Mouse (Mus musculus) cortical plate, adult 2 months (tissue): ENCODE data around the gene Zmat5. TPM values are rescaled to one million over a fixed set of nuclear protein-coding genes. Genes with fewer than 3 reads are reported as not detected.

Source experiments
- H3K27ac ChIP-seq: fragments of 200-500 bp; 2 replicates; pipeline ENCODE4 v1.5.1; 2012; ENCODE audit warnings: low read length, control low read depth, inconsistent platforms; ENCODE audit not compliant: insufficient read depth
- H3K4me1 ChIP-seq: fragments of 200-500 bp; 2 replicates; pipeline ENCODE4 v1.6.1; 2011; ENCODE audit warnings: low read length; ENCODE audit not compliant: control insufficient read depth, insufficient read depth
- H3K4me3 ChIP-seq: fragments of 200-500 bp; 2 replicates; pipeline ENCODE4 v1.5.1; 2011; ENCODE audit warnings: mild to moderate bottlenecking, low read length, control low read depth; ENCODE audit not compliant: insufficient read depth
- CTCF ChIP-seq: fragments of 200-500 bp; IDR thresholded peaks from 2 replicates; pipeline ENCODE4 v1.5.1; 2011; ENCODE audit warnings: mild to moderate bottlenecking, control low read depth, low read length; ENCODE audit not compliant: insufficient read depth; ENCODE audit errors: extremely low read depth
- POLR2A ChIP-seq: fragments of 200-500 bp; IDR thresholded peaks from 2 replicates; pipeline ENCODE4 v1.6.1; 2011; ENCODE audit warnings: mild to moderate bottlenecking, low read length, control low read depth; ENCODE audit not compliant: insufficient read depth; ENCODE audit errors: extremely low read depth
- polyA plus RNA-seq: library from polyadenylated mRNA; depleted of rRNA; stranded (reverse); fragments of >200 nt; gene quantifications from 2 replicates; pipeline ENCODE4 v1.2.3, GENCODE M21; 2012

Gene Zmat5
- polyA plus RNA-seq, 1 experiment = 52.6 TPM

DNA sequence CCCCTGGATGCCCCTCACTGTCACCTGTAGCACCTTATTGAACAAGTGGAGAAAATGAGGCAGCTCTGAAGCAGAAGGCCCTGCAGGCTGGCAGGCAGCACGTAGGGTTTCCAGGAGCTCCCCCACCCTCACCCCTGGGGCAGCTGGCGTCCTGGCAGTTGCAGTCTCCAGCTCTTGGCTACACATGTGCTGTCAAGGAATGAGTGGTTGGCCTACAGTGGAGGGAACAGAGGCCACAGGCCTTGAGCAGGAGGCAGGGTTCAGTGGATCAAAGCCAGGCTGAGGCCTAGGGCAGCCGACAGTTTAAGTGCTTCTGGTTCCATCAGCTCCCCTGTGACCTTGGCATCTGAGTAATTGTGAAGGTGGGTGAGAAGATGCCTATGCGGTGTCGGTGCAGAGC, 26.4 kb downstream of the Zmat5 start:
- Histone ChIP-seq H3K4me1 (no peaks in the 10 kb centered on the region), H3K27ac (no peak overlapping the region), H3K4me3 (no peak overlapping the region)
- TF ChIP-seq CTCF (no peak), POLR2A (no peak)

- Histone ChIP-seq H3K27ac (no peak overlapping the region), H3K4me3 (no peak overlapping the region), H3K4me1 (no peaks in the 10 kb centered on the region)
- no peak for TF ChIP-seq POLR2A
- TF ChIP-seq CTCF = no peak
These were observed 27.3 kb downstream of the Zmat5 start for GRCm38 (mm10) chr11:4731781-4732180.

GRCm38 (mm10) chr11:4734179-4734578, 29.7 kb downstream of the Zmat5 start:
- Histone ChIP-seq H3K4me1 (no peaks in the 10 kb centered on the region), H3K4me3 (no peak overlapping the region), H3K27ac (no peak overlapping the region)
- TF ChIP-seq CTCF = 0 out of 2 replicates have a peak, but pooled peaks have one; percentile 19
- TF ChIP-seq POLR2A = no peak

GRCm38 (mm10) chr11:4736355-4736754, 31.9 kb downstream of the Zmat5 start:
- no peak overlapping the region for H3K27ac ChIP-seq
- no peak for TF ChIP-seq POLR2A
- TF ChIP-seq CTCF = no peak
- no peaks in the 10 kb centered on the region for H3K4me1 ChIP-seq
- no peak overlapping the region for H3K4me3 ChIP-seq

DNA sequence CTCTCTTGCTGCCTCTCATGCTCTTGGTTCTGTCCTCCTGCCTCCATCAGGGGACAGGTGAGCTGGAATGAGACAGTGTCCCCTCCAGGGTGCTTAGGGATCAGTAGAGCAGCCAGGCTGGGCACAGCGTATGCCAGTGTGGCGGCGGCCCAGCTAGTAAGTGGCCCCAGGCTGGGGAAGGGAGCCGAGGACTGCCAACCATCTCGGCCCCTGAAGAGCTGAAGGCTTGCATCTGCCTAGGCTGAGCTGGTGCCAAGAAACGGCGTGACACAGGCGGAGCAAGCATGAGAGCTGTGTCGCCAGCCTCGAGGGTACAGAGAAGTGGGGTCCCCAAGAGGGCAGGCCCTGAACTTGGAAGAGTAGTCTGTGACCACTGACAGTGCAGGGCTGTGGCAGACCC, 33.2 kb downstream of the Zmat5 start:
- no peak overlapping the region for H3K27ac ChIP-seq
- no peak for TF ChIP-seq CTCF
- no peak for TF ChIP-seq POLR2A

DNA sequence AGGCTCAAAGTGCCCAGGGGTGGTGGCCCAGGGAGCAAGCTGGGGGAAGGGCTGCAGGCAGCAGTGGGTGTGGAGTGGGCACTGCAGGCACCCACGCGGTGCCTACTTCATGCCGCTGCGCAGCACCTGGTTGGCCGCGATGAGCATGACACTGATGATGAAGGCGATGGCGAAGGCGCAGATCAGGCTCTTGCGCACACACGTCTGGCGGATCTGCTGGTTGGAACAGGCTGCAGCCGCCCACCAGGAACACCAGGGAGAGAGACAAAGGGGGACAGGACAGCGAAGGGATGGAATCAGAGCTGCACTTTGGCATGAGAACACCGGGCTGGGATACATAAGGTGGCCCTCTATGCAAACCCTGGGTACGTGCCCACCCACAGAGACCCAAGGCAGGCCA, 34.2 kb downstream of the Zmat5 start:
- Histone ChIP-seq H3K4me1 (no peaks in the 10 kb centered on the region), H3K27ac (no peak overlapping the region), H3K4me3 (no peak overlapping the region)
- TF ChIP-seq POLR2A (no peak), CTCF (no peak)

More for the DNA sequence above, 33.2 kb downstream of the Zmat5 start:
- Histone ChIP-seq H3K4me1 (no peaks in the 10 kb centered on the region), H3K4me3 (no peak overlapping the region)

DNA sequence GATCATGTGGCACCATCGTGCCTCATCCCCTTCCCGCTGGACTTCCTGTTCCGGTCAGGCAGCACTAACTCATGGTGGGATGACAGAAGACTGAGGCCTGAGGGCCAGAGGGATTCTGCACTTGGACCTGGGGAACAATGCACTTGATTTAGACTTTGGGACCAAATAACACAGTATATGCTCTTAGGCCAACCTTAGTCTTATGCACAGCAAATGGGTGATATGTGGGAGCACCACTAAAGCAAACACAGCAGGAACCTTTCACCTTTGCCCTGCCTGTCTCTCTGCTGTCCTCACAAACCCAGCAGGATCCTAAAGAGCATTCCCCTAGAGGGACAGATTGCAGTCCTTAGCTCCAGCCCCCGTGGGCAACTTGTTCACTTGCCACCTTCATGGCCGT, 36.3 kb downstream of the Zmat5 start:
- Histone ChIP-seq H3K27ac (no peak overlapping the region), H3K4me1 (no peaks in the 10 kb centered on the region), H3K4me3 (no peak overlapping the region)
- no peak for TF ChIP-seq POLR2A
- TF ChIP-seq CTCF = no peak

DNA sequence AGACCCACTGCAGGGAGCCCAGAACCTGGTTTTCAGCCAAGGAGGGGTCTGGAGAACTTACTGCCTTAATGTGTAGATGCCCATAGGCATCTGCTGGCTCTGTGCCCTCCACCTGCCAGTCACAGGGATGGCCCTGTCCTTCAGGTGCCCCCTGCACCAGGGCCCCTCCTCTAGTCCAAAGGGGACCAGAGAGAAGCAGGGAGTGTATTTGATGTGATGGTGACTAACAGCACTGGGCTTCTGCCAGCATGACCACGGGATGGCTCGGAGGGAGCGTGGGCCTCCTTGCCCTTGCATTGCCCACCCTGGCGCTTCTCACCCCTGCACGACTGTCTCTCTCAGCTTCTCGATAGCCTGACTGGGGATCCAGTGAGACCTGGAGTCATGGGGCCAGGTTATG, 40.2 kb downstream of the Zmat5 start:
- Histone ChIP-seq H3K4me3 (no peak overlapping the region; the same call in 1 of the 2 replicates), H3K4me1 (no peaks in the 10 kb centered on the region), H3K27ac (no peak overlapping the region)
- TF ChIP-seq POLR2A (no peak), CTCF (no peak)

DNA sequence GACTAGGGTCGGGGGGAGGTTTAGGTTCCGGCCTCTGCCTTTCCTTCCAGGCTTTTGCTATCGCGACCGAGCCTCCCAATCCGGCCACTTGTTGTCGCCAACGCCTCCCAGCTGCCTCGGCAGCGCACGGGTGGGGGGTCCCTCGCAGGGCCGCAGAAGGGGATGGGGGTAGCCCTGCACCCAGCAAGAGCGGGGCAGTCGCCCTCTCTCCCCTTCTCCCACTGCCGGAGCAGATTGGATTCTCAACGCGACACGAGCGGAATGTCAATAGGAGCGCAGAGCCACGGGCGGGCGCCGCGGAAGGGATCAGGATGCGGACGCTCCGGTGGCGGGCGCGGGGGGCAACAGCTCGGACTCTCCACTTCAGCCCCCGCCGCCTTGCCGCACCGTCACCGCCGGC, 41.5 kb downstream of the Zmat5 start:
- Histone ChIP-seq H3K4me1 (no peaks in the 10 kb centered on the region), H3K4me3 (peak overlapping the region; percentile 35), H3K27ac (no peak overlapping the region)
- TF ChIP-seq POLR2A = no peak
- no peak for TF ChIP-seq CTCF

- Histone ChIP-seq H3K4me3 (peak within 1 kb of the TSS; percentile 35), H3K4me1 (no peaks in the 10 kb centered on the region), H3K27ac (no peak within 1 kb of the TSS)
- TF ChIP-seq CTCF (no peak), POLR2A (no peak)
These were observed 42.3 kb downstream of the Zmat5 start, which contains the start of gene Cabp7 for GRCm38 (mm10) chr11:4746733-4747132. Gene Cabp7, minus strand, starts transcription at chr11:4746778.
